Mouse (Mus musculus) heart, postnatal 0 days (tissue): ENCODE results near the gene Gm44973. TPM values are rescaled to one million over a fixed set of nuclear protein-coding genes. Genes with fewer than 3 reads are reported as not detected.

ENCODE experiments used
- ATAC-seq: fragments of 200-750 bp; cut with Nextera tagmentation; 2 replicates; pipeline ENCODE4 v1.8.0; 2017; ENCODE audit warnings: low read depth, moderate number of reproducible peaks, moderate library complexity; ENCODE audit not compliant: insufficient read depth
- DNase-seq: peaks from one replicate; pipeline ENCODE4 v3.0.0-alpha.2; 2016; ENCODE audit warnings: low spot score
- H3K27ac ChIP-seq: fragments of 300-500 bp; sonication (generic); 2 replicates; pipeline ENCODE4 v1.5.1; 2014; ENCODE audit warnings: low read depth, mild to moderate bottlenecking
- H3K27me3 ChIP-seq: fragments of 300-500 bp; sonication (generic); 2 replicates; pipeline ENCODE4 v1.6.1; 2014; ENCODE audit warnings: low read length, mixed read lengths; ENCODE audit not compliant: control insufficient read depth, insufficient read depth
- H3K36me3 ChIP-seq: fragments of 300-500 bp; sonication (generic); replicated peaks from 2 replicates; pipeline ENCODE4 v1.6.1; 2014; ENCODE audit warnings: low read length, mixed read lengths; ENCODE audit not compliant: control insufficient read depth, insufficient read depth
- H3K4me1 ChIP-seq: fragments of 300-500 bp; sonication (generic); 2 replicates; pipeline ENCODE4 v1.6.1; 2014; ENCODE audit warnings: antibody characterized with exemption; ENCODE audit not compliant: control insufficient read depth, insufficient read depth
- H3K4me2 ChIP-seq: fragments of 300-500 bp; sonication (generic); 2 replicates; pipeline ENCODE4 v1.6.1; 2014; ENCODE audit warnings: low read depth, mild to moderate bottlenecking, low read length, moderate library complexity
- H3K4me3 ChIP-seq: fragments of 300-500 bp; sonication (generic); 2 replicates; pipeline ENCODE4 v1.5.1; 2014; ENCODE audit warnings: low read depth, low read length
- H3K9ac ChIP-seq: fragments of 300-500 bp; sonication (generic); replicated peaks from 2 replicates; pipeline ENCODE4 v1.6.1; 2014; ENCODE audit warnings: low read depth, low read length, mixed read lengths
- H3K9me3 ChIP-seq: fragments of 300-500 bp; sonication (generic); replicated peaks from 2 replicates; pipeline ENCODE4 v1.6.1; 2016; ENCODE audit warnings: low read length; ENCODE audit not compliant: control insufficient read depth
- CTCF ChIP-seq: IDR thresholded peaks from 2 replicates; pipeline ENCODE4 v1.5.1; 2016; ENCODE audit warnings: antibody characterized with exemption, control low read depth, low read depth
- EP300 ChIP-seq: IDR thresholded peaks from 2 replicates; pipeline ENCODE4 v1.6.1; 2016; ENCODE audit warnings: antibody characterized with exemption, low read depth
- WGBS: fragments of 180-500 bp; shearing (Covaris S2); extraction: QIAGEN DNeasy Blood & Tissue Kit; methylation state at CpG from one replicate; pipeline ENCODE4 v1.1.7; 2014; 5-methylcytosine and 5-hydroxymethylcytosine counted together
- polyA plus RNA-seq: library from polyadenylated mRNA; unstranded; fragments of >200 nt; fragmentation: Nextera tagmentation; extraction: Ambion mirVana; gene quantifications from 2 replicates; pipeline ENCODE4 v1.2.1, GENCODE M21; 2015
- total RNA-seq: library from RNA; depleted of rRNA; stranded (reverse); fragments of >200 nt; gene quantifications from 2 replicates; pipeline ENCODE4 v1.2.3, GENCODE M21; 2014; ENCODE audit warnings: low replicate concordance

The Gm44973 gene
- total and polyA plus RNA-seq, 2 experiments from 2014 or later: 1.1 TPM; not detected in 1

DNA sequence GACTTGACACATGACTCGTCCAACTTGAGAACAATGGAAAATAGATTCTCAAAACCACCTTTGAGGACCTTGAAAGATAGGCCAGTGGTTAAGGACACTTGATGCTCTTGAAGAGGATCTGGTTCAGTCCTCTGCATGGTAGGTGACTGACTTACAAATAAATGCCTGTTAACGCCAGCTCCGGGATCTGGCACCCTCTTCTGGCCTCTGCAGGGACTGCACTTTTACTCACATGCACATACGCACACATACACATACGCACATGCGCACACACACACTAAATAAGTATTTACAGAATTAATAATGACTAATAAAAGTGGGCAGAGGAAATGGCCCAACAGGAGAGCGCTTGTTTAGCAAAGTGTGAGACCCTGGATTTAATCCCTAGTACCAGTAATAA lies 38.5 kb upstream of the Gm44973 start:
- Histone ChIP-seq H3K9me3 (no peaks in the 10 kb centered on the region), H3K4me1 (peaks cover 15% of the 10 kb centered on the region), H3K36me3 (no peaks in the 10 kb centered on the region), H3K27ac (no peak overlapping the region), H3K4me2 (no peak overlapping the region), H3K27me3 (no peaks in the 10 kb centered on the region), H3K4me3 (no peak overlapping the region), H3K9ac (no peak overlapping the region)
- no peak for DNase-seq
- ATAC-seq: no peak
- WGBS: 85% methylated on average over 7 of the region's 7 CpGs
- no peak for TF ChIP-seq EP300
- TF ChIP-seq CTCF: no peak

DNA sequence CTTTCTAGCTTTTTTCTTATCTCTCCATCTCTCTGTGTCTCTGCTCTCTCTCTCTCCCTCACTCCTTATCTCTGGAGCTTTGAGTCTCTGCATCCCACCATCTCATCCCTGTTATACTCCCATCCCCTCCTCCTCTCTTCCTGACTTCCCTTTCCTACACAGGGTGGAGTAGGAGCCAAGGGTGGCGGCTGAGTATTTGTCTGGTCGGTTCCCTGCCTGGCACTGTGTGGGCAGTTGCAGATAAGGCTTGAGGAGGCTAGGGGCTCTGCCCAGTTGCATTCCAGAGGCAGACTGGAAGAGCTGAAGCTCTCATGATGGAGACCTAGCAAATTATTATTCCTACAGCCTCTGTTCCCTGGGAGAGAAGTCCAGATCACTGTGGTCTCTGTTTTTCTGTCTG lies 27.0 kb upstream of the Gm44973 start:
- H3K27ac ChIP-seq: no peak overlapping the region
- WGBS: 4% methylated on average over 2 of the region's 2 CpGs

DNA sequence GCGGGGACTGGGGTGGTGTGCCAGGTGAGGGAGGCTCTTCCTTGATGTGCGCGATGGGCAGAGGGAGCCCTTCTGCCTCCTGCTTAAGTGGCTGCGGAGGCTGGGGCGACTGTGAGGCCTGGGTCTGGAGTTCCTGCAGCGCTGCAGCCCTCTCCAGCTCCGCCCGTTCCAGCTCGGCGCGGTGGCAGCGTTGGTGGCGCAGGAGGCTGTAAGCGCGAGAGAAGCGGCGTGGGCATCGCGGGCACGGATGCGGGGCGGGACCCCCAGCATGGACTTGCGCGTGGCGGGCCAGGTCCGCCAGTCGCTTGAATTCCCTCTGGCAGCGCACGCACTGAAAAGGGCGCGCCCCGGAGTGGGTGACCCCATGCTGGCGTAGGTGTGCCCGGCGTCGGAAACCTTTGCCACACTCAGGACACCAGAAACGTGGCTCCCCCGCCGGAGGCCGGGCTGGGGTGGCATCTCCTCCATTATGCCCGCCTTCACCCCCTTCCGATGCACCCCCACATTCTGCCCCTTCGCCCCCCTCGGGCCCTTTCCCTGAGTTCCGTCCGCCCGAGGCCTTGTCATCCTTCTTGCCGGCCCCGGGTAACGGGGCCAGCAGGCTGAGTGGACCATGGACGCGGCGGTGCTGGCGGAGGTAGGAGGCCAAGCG lies 21.8 kb upstream of the Gm44973 start:
- H3K4me1 ChIP-seq: peaks cover 12% of the 10 kb centered on the region
- H3K9me3 ChIP-seq: no peaks in the 10 kb centered on the region
- ATAC-seq (no peak), DNase-seq (no peak)
- no peak overlapping the region for H3K27ac ChIP-seq
- H3K27me3 ChIP-seq: 0 out of 2 replicates have a peak, but pooled peaks cover 8% of the 10 kb centered on the region
- TF ChIP-seq CTCF: no peak
- TF ChIP-seq EP300: no peak
- H3K9ac ChIP-seq: no peak overlapping the region
- peaks cover 14% of the 10 kb centered on the region for H3K36me3 ChIP-seq
- no peak overlapping the region for H3K4me3 ChIP-seq
- 0 out of 2 replicates have a peak overlapping the region, but pooled peaks have one; percentile 0 for H3K4me2 ChIP-seq
- 56% methylated on average over 47 of the region's 55 CpGs for WGBS

More for the DNA sequence above, 27.0 kb upstream of the Gm44973 start:
- H3K9ac ChIP-seq: no peak overlapping the region
- ATAC-seq (no peak; the same call in 1 of the 2 replicates), DNase-seq (no peak)
- no peak for TF ChIP-seq CTCF
- no peak for TF ChIP-seq EP300
- H3K4me1 ChIP-seq: no peaks in the 10 kb centered on the region
- H3K36me3 ChIP-seq: peaks cover 10% of the 10 kb centered on the region
- no peak overlapping the region for H3K4me3 ChIP-seq
- H3K4me2 ChIP-seq: no peak overlapping the region
- H3K27me3 ChIP-seq: 0 out of 2 replicates have a peak, but pooled peaks cover 6% of the 10 kb centered on the region
- no peaks in the 10 kb centered on the region for H3K9me3 ChIP-seq

GRCm38 (mm10) chr7:4993999-4994788 lies 21.1 kb upstream of the Gm44973 start:
- Histone ChIP-seq H3K9ac (no peak overlapping the region), H3K4me2 (peak overlapping the region; percentile 98), H3K27me3 (0 out of 2 replicates have a peak, but pooled peaks cover 8% of the 10 kb centered on the region), H3K36me3 (peaks cover 14% of the 10 kb centered on the region), H3K9me3 (no peaks in the 10 kb centered on the region), H3K4me3 (peak overlapping the region; percentile 68; the same call in 1 of the 2 replicates), H3K27ac (no peak overlapping the region), H3K4me1 (peaks cover 12% of the 10 kb centered on the region)
- DNase-seq (no peak), ATAC-seq (no peak)
- WGBS: 55% methylated on average over 54 of the region's 59 CpGs
- TF ChIP-seq CTCF: no peak
- TF ChIP-seq EP300: no peak

- peak overlapping the region; percentile 98 for H3K4me2 ChIP-seq
- TF ChIP-seq CTCF: no peak
- H3K36me3 ChIP-seq: peaks cover 14% of the 10 kb centered on the region
- peak overlapping the region; percentile 88 for H3K9ac ChIP-seq
- H3K27ac ChIP-seq: peak overlapping the region; percentile 17
- 0 out of 2 replicates have a peak, but pooled peaks cover 8% of the 10 kb centered on the region for H3K27me3 ChIP-seq
- peaks cover 12% of the 10 kb centered on the region for H3K4me1 ChIP-seq
- peak; percentile 35 for ATAC-seq
- peak overlapping the region; percentile 68 for H3K4me3 ChIP-seq
- DNase-seq: no peak
- WGBS: 6% methylated on average over 19 of the region's 19 CpGs
- no peaks in the 10 kb centered on the region for H3K9me3 ChIP-seq
These were observed 19.9 kb upstream of the Gm44973 start for GRCm38 (mm10) chr7:4995268-4996002.
